Mouse (Mus musculus): ENCODE measurements at regions not wholly inside any gene's neighbourhood (a gene's known extent, or its start where the extent isn't known, plus 50 kb on each side); places are given as distances from the start of the nearest gene placed in this dataset.
A peak's percentile ranks its signal among the peaks of the same experiment; 100 is the strongest.

- H3K4me2 ChIP-seq (ENCODE audit: insufficient read depth, low read depth, poor library complexity, severe bottlenecking): peak overlapping the region; percentile 84
- H3K9ac ChIP-seq (ENCODE audit: insufficient read depth, low read depth): peak overlapping the region; percentile 63
- TF ChIP-seq ZMIZ1 (IDR thresholded peaks at IDR 0.05; ENCODE audit: low read depth, low read length) (peak; percentile 86), TCF12 (IDR thresholded peaks at IDR 0.05; ENCODE audit: low read depth, low read length) (peak; percentile 98), USF2 (conservative IDR thresholded peaks at IDR 0.05; ENCODE audit: low read depth, low read length) (no peak), CHD2 (IDR thresholded peaks at IDR 0.05; ENCODE audit: low read length) (peak; percentile 88), CHD1 (IDR thresholded peaks at IDR 0.05; ENCODE audit: low read depth, low read length) (no peak), MAX (IDR thresholded peaks at IDR 0.05; ENCODE audit: low read length) (peak; percentile 98), ELF1 (IDR thresholded peaks at IDR 0.05; ENCODE audit: low read depth, low read length) (peak; percentile 43; the same call in 1 of the 2 replicates), MAZ (IDR thresholded peaks at IDR 0.05; ENCODE audit: low read depth, low read length) (peak; percentile 96), HCFC1 (IDR thresholded peaks at IDR 0.05; ENCODE audit: low read depth, low read length) (peak; percentile 55), USF1 (IDR thresholded peaks at IDR 0.05; ENCODE audit: low read depth, low read length) (no peak), MXI1 (IDR thresholded peaks at IDR 0.05; ENCODE audit: low read depth, low read length) (peak; percentile 89), MAFK (IDR thresholded peaks at IDR 0.05; ENCODE audit: insufficient replicate concordance, low read length) (peak; percentile 92), TBP (conservative IDR thresholded peaks at IDR 0.05; ENCODE audit: low read depth, low read length) (peak; percentile 79), ZC3H11A (IDR thresholded peaks at IDR 0.05; ENCODE audit: low read depth, low read length) (no peak), NRF1 (IDR thresholded peaks at IDR 0.05; ENCODE audit: low read depth, low read length) (peak; percentile 31; the same call in 1 of the 2 replicates), SMC3 (IDR thresholded peaks at IDR 0.05; ENCODE audit: low read depth, low read length) (peak; percentile 28), ETS1 (conservative IDR thresholded peaks at IDR 0.05; ENCODE audit: low read depth, low read length) (peak; percentile 97), CTCF (conservative IDR thresholded peaks at IDR 0.05 in 1 of 2, IDR thresholded peaks at IDR 0.05 in 1 of 2; ENCODE audit: low read depth in 2 of 2, low read length in 2 of 2) (peak in 1 of 2 experiments; percentile 2; a peak in 1 of 4 replicates), UBTF (IDR thresholded peaks at IDR 0.05; ENCODE audit: low read depth, low read length) (0 out of 2 replicates have a peak, but pooled peaks have one; percentile 16), ZKSCAN1 (IDR thresholded peaks at IDR 0.05; ENCODE audit: borderline replicate concordance, low read depth, low read length) (no peak), POLR2AphosphoS2 (IDR thresholded peaks at IDR 0.05; ENCODE audit: low read depth, low read length) (no peak), E2F4 (IDR thresholded peaks at IDR 0.05; ENCODE audit: insufficient replicate concordance, low read depth, low read length) (0 out of 2 replicates have a peak, but pooled peaks have one; percentile 34), RAD21 (IDR thresholded peaks at IDR 0.05; ENCODE audit: low read depth, low read length) (peak; percentile 6), JUN (IDR thresholded peaks at IDR 0.05; ENCODE audit: insufficient read depth, low read depth, low read length) (peak; percentile 93), MYC (IDR thresholded peaks at IDR 0.05; ENCODE audit: low read depth, low read length) (peak; percentile 99), SIN3A (IDR thresholded peaks at IDR 0.05; ENCODE audit: low read length) (peak; percentile 89), RCOR1 (conservative IDR thresholded peaks at IDR 0.05; ENCODE audit: low read depth, low read length) (peak; percentile 97), MEF2A (IDR thresholded peaks at IDR 0.05; ENCODE audit: borderline replicate concordance, low read depth, low read length) (peak; percentile 99), KAT2A (IDR thresholded peaks at IDR 0.05; ENCODE audit: insufficient replicate concordance, low read length) (0 out of 2 replicates have a peak, but pooled peaks have one; percentile 20), NELFE (IDR thresholded peaks at IDR 0.05; ENCODE audit: low read depth, low read length) (peak; percentile 71), IRF4 (IDR thresholded peaks at IDR 0.05; ENCODE audit: low read depth, low read length) (peak; percentile 99), GABPA (IDR thresholded peaks at IDR 0.05; ENCODE audit: insufficient replicate concordance, low read depth, low read length) (no peak), BHLHE40 (IDR thresholded peaks at IDR 0.05; ENCODE audit: low read depth, low read length) (peak; percentile 96), POLR2A (IDR thresholded peaks at IDR 0.05; ENCODE audit: low read depth, low read length) (peak; percentile 53), JUND (conservative IDR thresholded peaks at IDR 0.05; ENCODE audit: low read depth, low read length) (peak; percentile 96), ZNF384 (IDR thresholded peaks at IDR 0.05; ENCODE audit: low read depth, low read length) (peak; percentile 45; the same call in 1 of the 2 replicates), EP300 (IDR thresholded peaks at IDR 0.05; ENCODE audit: low read length) (peak; percentile 97), PAX5 (IDR thresholded peaks at IDR 0.05; ENCODE audit: low read length) (no peak)
- dilution Hi-C loops (cut with MboI; ENCODE audit: extremely low pct_ligation_motif_present, extremely low pct_unique_long_range_greater_than_20kb, low sequenced_read_pairs) (no loop called here), in situ Hi-C loops (cut with MboI; ENCODE audit: low pct_ligation_motif_present, low pct_unique_long_range_greater_than_20kb, low sequenced_read_pairs) (no loop called here)
- H3K4me3 ChIP-seq (replicated peaks in 1 of 3; ENCODE audit: low read depth in 2 of 3, low read length in 2 of 3, poor library complexity in 1 of 3): peak overlapping the region in 2 of 3 experiments; percentile 21 to 49
- H3K27me3 ChIP-seq (replicated peaks): no peaks in the 10 kb centered on the region
- H3K36me3 ChIP-seq (replicated peaks in 1 of 2; ENCODE audit: control insufficient read depth in 1 of 2, insufficient read depth in 1 of 2, low read length in 1 of 2): peaks cover 0 to 12% of the 10 kb centered on the region in 2 experiments
- H3K79me2 ChIP-seq (replicated peaks; ENCODE audit: control insufficient read depth, extremely low read depth, insufficient read depth, poor library complexity, severe bottlenecking): no peaks in the 10 kb centered on the region
- H3K4me1 ChIP-seq (ENCODE audit: control insufficient read depth in 1 of 2, insufficient read depth in 2 of 2): peaks cover 29 to 79% of the 10 kb centered on the region in 2 experiments
- peak overlapping the region; percentile 99 for H3K27ac ChIP-seq (ENCODE audit: insufficient read depth, low read depth)
- DNase-seq (ENCODE audit: extremely low read depth): peak; percentile 98
- H3K9me3 ChIP-seq (replicated peaks; ENCODE audit: low read length): no peaks in the 10 kb centered on the region
Measured at GRCm38 (mm10) chr6:51287807-51288206, 144.7 kb upstream of the Nfe2l3 start.
